Mouse (Mus musculus): ENCODE results near the gene Adipoq. TPM values are rescaled to one million over a fixed set of nuclear protein-coding genes. Genes with fewer than 3 reads are reported as not detected.

Gene Adipoq
- total and polyA plus RNA-seq, 3 experiments, result not detected

GRCm38 (mm10) chr16:23109350-23110280 lies 36.7 kb upstream of the Adipoq start:
- H3K27ac ChIP-seq (ENCODE audit: control insufficient read depth, low read depth, low read length), result peak overlapping the region; percentile 79
- peaks cover 55% of the 10 kb centered on the region for H3K79me2 ChIP-seq (ENCODE audit: control insufficient read depth, insufficient read depth, low read length, poor library complexity)

DNA sequence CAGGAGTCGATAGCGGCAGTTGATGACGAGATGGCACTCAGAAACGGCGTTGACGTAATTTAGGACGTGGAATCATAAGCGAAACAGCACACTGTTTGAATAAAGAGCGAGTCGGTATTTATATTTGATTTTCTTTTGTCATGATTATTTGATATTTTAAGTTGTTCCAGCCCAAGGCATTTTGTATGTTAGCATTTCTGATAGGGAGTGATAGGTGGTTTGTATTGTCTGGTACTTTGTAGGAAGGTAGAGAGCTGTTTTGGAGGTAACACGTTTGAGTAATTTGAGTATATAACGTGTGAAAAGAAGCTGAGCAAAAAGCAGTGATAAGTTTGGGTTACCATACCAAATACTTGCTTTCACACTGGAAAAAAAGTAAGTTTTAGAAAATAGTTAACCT lies 34.0 kb upstream of the Adipoq start:
- Histone ChIP-seq H3K79me2 (ENCODE audit: control insufficient read depth, insufficient read depth, low read length, poor library complexity) (peaks cover 51% of the 10 kb centered on the region), H3K9me3 (replicated peaks; ENCODE audit: insufficient read depth, low read length) (no peaks in the 10 kb centered on the region), H3K4me1 (ENCODE audit: control insufficient read depth in 1 of 2, insufficient read depth in 2 of 2, low read length in 2 of 2) (no peaks in the 10 kb centered on the region), H3K4me3 (ENCODE audit: control insufficient read depth in 1 of 2, insufficient read depth in 1 of 2, low read depth in 2 of 2, low read length in 2 of 2) (peak overlapping the region; percentile 45 to 49), H3K27ac (ENCODE audit: control insufficient read depth, low read depth, low read length) (peak overlapping the region; percentile 68), H3K9ac (ENCODE audit: control insufficient read depth, low read depth, low read length, poor library complexity, severe bottlenecking) (peak overlapping the region; percentile 80), H3K36me3 (ENCODE audit: control insufficient read depth in 1 of 2, insufficient read depth in 2 of 2, low read length in 2 of 2) (peaks cover 15 to 26% of the 10 kb centered on the region in 2 experiments), H3K27me3 (ENCODE audit: control insufficient read depth in 1 of 2, insufficient read depth in 2 of 2, low read length in 2 of 2) (no peaks in the 10 kb centered on the region)
- no peak for DNase-seq (ENCODE audit: low read depth, low spot score)
- TF ChIP-seq TCF12 (IDR thresholded peaks at IDR 0.05; ENCODE audit: low read depth, low read length) (no peak), POLR2A (IDR thresholded peaks at IDR 0.05; ENCODE audit: control insufficient read depth in 1 of 2, insufficient read depth in 1 of 2, low read depth in 1 of 2, low read length in 2 of 2, poor library complexity in 1 of 2) (peak in 1 of 2 experiments; percentile 39; a peak in 1 of 4 replicates)

More at GRCm38 (mm10) chr16:23109350-23110280, 36.7 kb upstream of the Adipoq start:
- no peaks in the 10 kb centered on the region for H3K4me1 ChIP-seq (ENCODE audit: control insufficient read depth in 1 of 2, insufficient read depth in 2 of 2, low read length in 2 of 2)
- peak overlapping the region; percentile 80 for H3K9ac ChIP-seq (ENCODE audit: control insufficient read depth, low read depth, low read length, poor library complexity, severe bottlenecking)
- no peaks in the 10 kb centered on the region for H3K27me3 ChIP-seq (ENCODE audit: control insufficient read depth in 1 of 2, insufficient read depth in 2 of 2, low read length in 2 of 2)
- peak overlapping the region; percentile 69 to 77 for H3K4me3 ChIP-seq (ENCODE audit: control insufficient read depth in 1 of 2, insufficient read depth in 1 of 2, low read depth in 2 of 2, low read length in 2 of 2)
- TF ChIP-seq USF1 (IDR thresholded peaks at IDR 0.05; ENCODE audit: low read depth, low read length), result no peak
- TF ChIP-seq POLR2A (IDR thresholded peaks at IDR 0.05; ENCODE audit: control insufficient read depth in 1 of 2, insufficient read depth in 1 of 2, low read depth in 1 of 2, low read length in 2 of 2, poor library complexity in 1 of 2), result peak in 1 of 2 experiments; percentile 33; a peak in 1 of 4 replicates
- peaks cover 25 to 27% of the 10 kb centered on the region in 2 experiments for H3K36me3 ChIP-seq (ENCODE audit: control insufficient read depth in 1 of 2, insufficient read depth in 2 of 2, low read length in 2 of 2)
- DNase-seq (ENCODE audit: low read depth, low spot score), result peak; percentile 65
- no peaks in the 10 kb centered on the region for H3K9me3 ChIP-seq (replicated peaks; ENCODE audit: insufficient read depth, low read length)

DNA sequence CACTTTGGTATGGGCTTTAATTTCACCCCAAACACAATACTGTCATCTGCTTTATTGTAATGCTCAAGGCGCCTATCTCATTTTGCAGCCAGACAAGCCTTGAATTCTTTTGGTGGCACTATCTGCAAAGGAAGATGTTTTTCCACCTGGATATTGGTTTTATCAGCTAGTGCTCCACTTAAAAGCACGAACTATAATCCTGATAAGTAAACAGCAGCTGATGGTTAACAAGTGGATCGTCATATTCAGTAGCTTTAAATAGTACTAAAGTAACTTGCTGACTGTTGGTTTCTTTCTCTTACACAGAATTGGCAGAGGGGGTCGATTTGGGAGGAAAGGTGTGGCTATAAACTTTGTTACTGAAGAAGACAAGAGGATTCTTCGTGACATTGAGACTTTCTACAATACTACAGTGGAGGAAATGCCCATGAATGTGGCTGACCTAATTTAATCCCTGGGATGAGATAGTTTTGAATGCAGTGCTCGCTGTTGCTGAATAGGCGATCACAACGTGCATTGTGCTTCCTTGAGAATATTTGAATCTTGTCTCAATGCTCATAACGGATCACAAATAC lies 33.4 kb upstream of the Adipoq start:
- peak overlapping the region; percentile 80 for H3K9ac ChIP-seq (ENCODE audit: control insufficient read depth, low read depth, low read length, poor library complexity, severe bottlenecking)
- H3K9me3 ChIP-seq (replicated peaks; ENCODE audit: insufficient read depth, low read length), result no peaks in the 10 kb centered on the region
- H3K36me3 ChIP-seq (ENCODE audit: control insufficient read depth in 1 of 2, insufficient read depth in 2 of 2, low read length in 2 of 2), result peaks cover 15 to 26% of the 10 kb centered on the region in 2 experiments
- no peaks in the 10 kb centered on the region for H3K27me3 ChIP-seq (ENCODE audit: control insufficient read depth in 1 of 2, insufficient read depth in 2 of 2, low read length in 2 of 2)
- H3K79me2 ChIP-seq (ENCODE audit: control insufficient read depth, insufficient read depth, low read length, poor library complexity), result peaks cover 45% of the 10 kb centered on the region
- no peak for DNase-seq (ENCODE audit: low read depth, low spot score)
- H3K27ac ChIP-seq (ENCODE audit: control insufficient read depth, low read depth, low read length), result peak overlapping the region; percentile 68
- peak overlapping the region in 1 of 2 experiments; percentile 45; a peak in 2 of 4 replicates for H3K4me3 ChIP-seq (ENCODE audit: control insufficient read depth in 1 of 2, insufficient read depth in 1 of 2, low read depth in 2 of 2, low read length in 2 of 2)
- TF ChIP-seq MYC (IDR thresholded peaks at IDR 0.05; ENCODE audit: low read depth, low read length), result no peak
- TF ChIP-seq ZMIZ1 (IDR thresholded peaks at IDR 0.05; ENCODE audit: low read depth, low read length), result no peak
- TF ChIP-seq CHD1 (IDR thresholded peaks at IDR 0.05; ENCODE audit: low read depth, low read length), result no peak
- TF ChIP-seq MXI1 (IDR thresholded peaks at IDR 0.05; ENCODE audit: low read depth, low read length), result no peak
- TF ChIP-seq POLR2A (IDR thresholded peaks at IDR 0.05; ENCODE audit: control insufficient read depth in 1 of 2, insufficient read depth in 1 of 2, low read depth in 1 of 2, low read length in 2 of 2, poor library complexity in 1 of 2), result no peak; a peak in 1 of 4 replicates
- TF ChIP-seq EP300 (IDR thresholded peaks at IDR 0.05; ENCODE audit: low read depth in 1 of 2, low read length in 2 of 2), result no peak
- no peak for TF ChIP-seq MAFK (IDR thresholded peaks at IDR 0.05; ENCODE audit: borderline replicate concordance, low read depth, low read length)
- TF ChIP-seq NRF1 (IDR thresholded peaks at IDR 0.05; ENCODE audit: insufficient read depth, low read depth, low read length, poor library complexity, severe bottlenecking), result no peak
- no peak for TF ChIP-seq E2F4 (IDR thresholded peaks at IDR 0.05; ENCODE audit: borderline replicate concordance, low read depth, low read length)
- no peak for TF ChIP-seq GATA1 (IDR thresholded peaks at IDR 0.05; ENCODE audit: low read depth, low read length)
- no peak for TF ChIP-seq JUND (IDR thresholded peaks at IDR 0.05; ENCODE audit: low read depth, low read length)
- TF ChIP-seq MEF2A (IDR thresholded peaks at IDR 0.05; ENCODE audit: extremely low read depth, insufficient replicate concordance, low read depth, low read length, poor library complexity, severe bottlenecking), result no peak
- TF ChIP-seq GABPA (IDR thresholded peaks at IDR 0.05; ENCODE audit: low read depth, low read length), result no peak
- no peak for TF ChIP-seq MYB (IDR thresholded peaks at IDR 0.05; ENCODE audit: low read depth, low read length)
- H3K4me1 ChIP-seq (ENCODE audit: control insufficient read depth in 1 of 2, insufficient read depth in 2 of 2, low read length in 2 of 2), result no peaks in the 10 kb centered on the region

All from MEL (cell line).